Mouse (Mus musculus) hindbrain, embryonic 14.5 days (tissue): Measurements from ENCODE around the gene Scn8a. TPM values are rescaled to one million over a fixed set of nuclear protein-coding genes. Genes with fewer than 3 reads are reported as not detected.

Source experiments
- ATAC-seq: fragments of 200-750 bp; cut with Nextera tagmentation; 2 replicates; pipeline ENCODE4 v1.8.0; 2017; ENCODE audit warnings: moderate number of reproducible peaks, mild to moderate bottlenecking, moderate TSS enrichment, moderate library complexity; ENCODE audit not compliant: low FRiP score
- DNase-seq: peaks from one replicate; pipeline ENCODE4 v3.0.0-alpha.2; 2015; ENCODE audit warnings: low spot score
- H3K27ac ChIP-seq: fragments of 300-500 bp; sonication (generic); 2 replicates; pipeline ENCODE4 v1.5.1; 2014; ENCODE audit warnings: mild to moderate bottlenecking, moderate library complexity
- H3K27me3 ChIP-seq: fragments of 300-500 bp; sonication (generic); 2 replicates; pipeline ENCODE4 v1.6.1; 2014; ENCODE audit warnings: mild to moderate bottlenecking, low read length, mixed read lengths; ENCODE audit not compliant: control insufficient read depth, insufficient read depth
- H3K36me3 ChIP-seq: fragments of 300-500 bp; sonication (generic); replicated peaks from 2 replicates; pipeline ENCODE4 v1.6.1; 2014; ENCODE audit not compliant: control insufficient read depth, insufficient read depth
- H3K4me1 ChIP-seq: fragments of 300-500 bp; sonication (generic); replicated peaks from 2 replicates; pipeline ENCODE4 v1.6.1; 2014; ENCODE audit warnings: antibody characterized with exemption, low read length, mixed read lengths; ENCODE audit not compliant: control insufficient read depth, insufficient read depth
- H3K4me2 ChIP-seq: fragments of 300-500 bp; sonication (generic); replicated peaks from 2 replicates; pipeline ENCODE4 v1.6.1; 2014; ENCODE audit warnings: mild to moderate bottlenecking, moderate library complexity
- H3K4me3 ChIP-seq: fragments of 300-500 bp; sonication (generic); replicated peaks from 2 replicates; pipeline ENCODE4 v1.5.1; 2014; ENCODE audit warnings: mild to moderate bottlenecking, low read length
- H3K9ac ChIP-seq: fragments of 300-500 bp; sonication (generic); 2 replicates; pipeline ENCODE4 v1.6.1; 2014
- H3K9me3 ChIP-seq: fragments of 300-500 bp; sonication (generic); 2 replicates; pipeline ENCODE4 v1.6.1; 2016; ENCODE audit warnings: low read length; ENCODE audit not compliant: control insufficient read depth
- WGBS: fragments of 180-500 bp; shearing (Covaris S2); extraction: QIAGEN DNeasy Blood & Tissue Kit; methylation state at CpG from one replicate; pipeline ENCODE4 v1.1.7; 2014; 5-methylcytosine and 5-hydroxymethylcytosine counted together
- polyA plus RNA-seq: library from polyadenylated mRNA; unstranded; fragments of >200 nt; fragmentation: Nextera tagmentation; extraction: Ambion mirVana; gene quantifications from 2 replicates; pipeline ENCODE4 v1.2.1, GENCODE M21; 2014

The Scn8a gene
- polyA plus RNA-seq, 1 experiment from 2014 or later: 23.2 TPM

- Histone ChIP-seq H3K9ac (no peak overlapping the region), H3K4me3 (no peak overlapping the region), H3K36me3 (no peaks in the 10 kb centered on the region), H3K4me1 (peaks cover 24% of the 10 kb centered on the region), H3K27ac (peak overlapping the region; percentile 71), H3K4me2 (peak overlapping the region; percentile 8; the same call in 1 of the 2 replicates), H3K27me3 (no peaks in the 10 kb centered on the region), H3K9me3 (no peaks in the 10 kb centered on the region)
- no peak for DNase-seq
- peak; percentile 87 for ATAC-seq
- 10% methylated on average over 25 of the region's 25 CpGs for WGBS
Measured at GRCm38 (mm10) chr15:101092829-101093648, 223.4 kb downstream of the Scn8a start.

- no peak for DNase-seq
- Histone ChIP-seq H3K27ac (peak overlapping the region; percentile 32; the same call in 1 of the 2 replicates), H3K36me3 (no peaks in the 10 kb centered on the region), H3K4me2 (no peak overlapping the region), H3K4me1 (peaks cover 30% of the 10 kb centered on the region), H3K9ac (no peak overlapping the region), H3K4me3 (no peak overlapping the region), H3K27me3 (no peaks in the 10 kb centered on the region), H3K9me3 (no peaks in the 10 kb centered on the region)
- 46% methylated on average over 6 of the region's 6 CpGs for WGBS
- ATAC-seq: no peak
Measured at GRCm38 (mm10) chr15:101093988-101094387, 224.3 kb downstream of the Scn8a start.

- H3K9ac ChIP-seq: no peak overlapping the region
- no peak overlapping the region for H3K4me3 ChIP-seq
- H3K4me1 ChIP-seq: peaks cover 31% of the 10 kb centered on the region
- ATAC-seq: no peak
- H3K27me3 ChIP-seq: no peaks in the 10 kb centered on the region
- no peak overlapping the region for H3K27ac ChIP-seq
- 54% methylated on average over 9 of the region's 9 CpGs for WGBS
- H3K9me3 ChIP-seq: no peaks in the 10 kb centered on the region
- no peaks in the 10 kb centered on the region for H3K36me3 ChIP-seq
- H3K4me2 ChIP-seq: no peak overlapping the region
- no peak for DNase-seq
Measured at GRCm38 (mm10) chr15:101094979-101095378, 225.3 kb downstream of the Scn8a start.

- WGBS: 52% methylated on average over 3 of the region's 3 CpGs
- no peaks in the 10 kb centered on the region for H3K36me3 ChIP-seq
- no peaks in the 10 kb centered on the region for H3K9me3 ChIP-seq
- ATAC-seq (no peak), DNase-seq (no peak)
- H3K9ac ChIP-seq: no peak overlapping the region
- no peak overlapping the region for H3K27ac ChIP-seq
- no peak overlapping the region for H3K4me3 ChIP-seq
- no peak overlapping the region for H3K4me2 ChIP-seq
- no peaks in the 10 kb centered on the region for H3K27me3 ChIP-seq
- H3K4me1 ChIP-seq: peaks cover 31% of the 10 kb centered on the region
Measured at GRCm38 (mm10) chr15:101095392-101095791, 225.7 kb downstream of the Scn8a start.

Other genes starting within 250 kb of the Scn8a start
- 3.0 and 5.0 TPM in 2 replicates for gene Smagp, start 232.9 kb upstream of the Scn8a start, polyA plus RNA-seq
- 1.1 and 2.2 TPM in 2 replicates for gene Bin2, start 200.3 kb upstream of the Scn8a start, polyA plus RNA-seq
- gene Cela1, start 181.9 kb upstream of the Scn8a start, polyA plus RNA-seq: 1.0 and 1.4 TPM in 2 replicates
- 0.16 TPM in 2 replicates for gene Galnt6, start 140.5 kb upstream of the Scn8a start, polyA plus RNA-seq
- 23.6 and 24.0 TPM in 2 replicates for gene Slc4a8, start 108.1 kb upstream of the Scn8a start, polyA plus RNA-seq
- gene Gm47841, start 177.5 kb downstream of the Scn8a start, polyA plus RNA-seq: not detected in 2 replicates
- 0.16 and 0.17 TPM in 2 replicates for gene Fignl2, start 208.7 kb downstream of the Scn8a start, polyA plus RNA-seq
- gene Ankrd33, start 245.9 kb downstream of the Scn8a start, polyA plus RNA-seq: not detected in 2 replicates